Mouse (Mus musculus): ENCODE results near the gene Sdk2. TPM values are rescaled to one million over a fixed set of nuclear protein-coding genes. Genes with fewer than 3 reads are reported as not detected.

The Sdk2 gene
- polyA plus RNA-seq, 1 experiment from 2014 or later: 4.2 TPM

DNA sequence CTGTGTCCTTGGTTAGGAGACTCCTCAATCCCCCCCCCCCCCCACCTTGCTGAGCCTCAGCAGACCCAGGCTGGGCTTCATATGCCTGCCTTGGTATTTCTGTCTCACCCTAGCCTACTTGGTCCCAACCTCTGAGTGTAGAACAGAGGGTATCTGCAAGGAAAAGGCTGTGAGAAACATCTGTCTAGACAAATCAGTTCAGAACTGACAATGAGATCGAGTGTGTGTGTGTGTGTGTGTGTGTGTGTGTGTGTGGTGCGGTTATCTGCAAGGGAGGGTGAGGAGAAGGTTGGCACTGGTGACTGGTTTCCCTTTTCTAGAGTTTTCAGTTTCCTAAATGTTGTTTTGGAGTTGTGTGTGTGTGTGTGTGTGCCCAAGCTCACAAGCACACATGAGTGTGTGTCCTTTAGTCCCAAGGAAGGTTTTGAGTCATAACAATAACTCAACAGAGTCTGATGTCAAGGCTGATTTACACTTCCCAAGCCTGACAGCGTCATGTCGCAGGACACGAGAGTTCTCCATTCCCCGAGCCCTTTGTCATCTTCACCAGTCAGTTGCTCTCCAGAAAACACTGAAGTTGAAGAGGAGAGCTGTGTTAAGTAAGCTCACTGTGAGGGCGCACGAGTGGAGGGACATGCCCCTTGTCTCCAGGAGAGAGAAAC is 304.6 kb downstream of the Sdk2 start:
- Histone ChIP-seq H3K4me1 (ENCODE audit: control insufficient read depth, insufficient read depth, low read length) (peaks cover 21% of the 10 kb centered on the region), H3K36me3 (ENCODE audit: control insufficient read depth, insufficient read depth, low read length) (no peaks in the 10 kb centered on the region), H3K4me2 (replicated peaks; ENCODE audit: low read depth, low read length) (no peak overlapping the region), H3K27me3 (ENCODE audit: control insufficient read depth, insufficient read depth, low read length) (no peaks in the 10 kb centered on the region), H3K9me3 (ENCODE audit: control insufficient read depth, low read length) (no peaks in the 10 kb centered on the region), H3K27ac (ENCODE audit: low read depth, low read length) (no peak overlapping the region), H3K9ac (ENCODE audit: low read depth, low read length) (no peak overlapping the region), H3K4me3 (ENCODE audit: low read length) (no peak overlapping the region)
- ATAC-seq (ENCODE audit: low FRiP score, low TSS enrichment): no peak
- 69% methylated on average over 8 of the region's 8 CpGs for WGBS

DNA sequence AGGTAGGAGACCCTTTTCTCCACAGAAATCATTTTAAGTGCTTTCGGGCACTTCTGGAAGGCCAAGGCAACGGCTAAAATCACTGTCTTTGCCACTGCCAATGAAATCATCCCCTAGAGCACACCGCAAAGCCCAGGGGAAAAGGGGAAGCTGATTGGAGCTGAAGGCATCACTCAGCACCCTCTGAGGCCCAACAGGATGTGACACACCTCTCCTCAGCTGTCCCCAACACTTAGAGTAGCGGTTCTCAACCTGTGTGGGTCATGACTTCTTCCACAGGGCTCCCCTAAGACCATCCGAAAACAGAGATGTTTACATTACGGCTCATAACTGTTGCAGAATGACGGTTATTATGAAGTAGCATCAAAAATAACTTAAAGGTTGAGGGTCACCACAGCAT is 305.2 kb downstream of the Sdk2 start:
- H3K36me3 ChIP-seq (ENCODE audit: control insufficient read depth, insufficient read depth, low read length): no peaks in the 10 kb centered on the region
- no peak overlapping the region for H3K27ac ChIP-seq (ENCODE audit: low read depth, low read length)
- 86% methylated on average over 7 of the region's 7 CpGs for WGBS
- no peak for ATAC-seq (ENCODE audit: low FRiP score, low TSS enrichment)
- no peaks in the 10 kb centered on the region for H3K9me3 ChIP-seq (ENCODE audit: control insufficient read depth, low read length)
- no peak overlapping the region for H3K4me3 ChIP-seq (ENCODE audit: low read length)
- H3K27me3 ChIP-seq (ENCODE audit: control insufficient read depth, insufficient read depth, low read length): no peaks in the 10 kb centered on the region
- H3K4me1 ChIP-seq (ENCODE audit: control insufficient read depth, insufficient read depth, low read length): peaks cover 14% of the 10 kb centered on the region
- no peak overlapping the region for H3K4me2 ChIP-seq (replicated peaks; ENCODE audit: low read depth, low read length)
- H3K9ac ChIP-seq (ENCODE audit: low read depth, low read length): no peak overlapping the region

DNA sequence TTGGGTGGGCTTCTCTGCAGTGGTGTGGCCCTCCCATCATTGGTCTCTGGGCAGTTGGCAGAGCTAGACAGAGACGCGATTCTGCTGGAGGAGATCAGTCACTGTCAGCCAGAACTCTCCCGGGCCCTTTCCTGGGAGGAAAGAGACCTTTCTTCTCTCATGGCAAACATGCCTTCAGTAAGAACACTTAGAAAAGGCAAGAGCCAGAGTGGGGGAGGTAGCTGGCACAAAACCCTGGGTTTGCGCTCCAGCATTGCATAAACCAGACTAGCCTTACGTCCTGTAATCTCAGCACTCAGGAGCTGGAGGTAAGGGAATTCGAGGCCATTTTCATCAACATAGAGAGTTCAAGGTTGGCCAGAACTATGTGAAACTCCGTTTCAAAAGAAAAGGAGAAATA is 306.4 kb downstream of the Sdk2 start:
- 59% methylated on average over 7 of the region's 7 CpGs for WGBS
- no peak overlapping the region for H3K4me2 ChIP-seq (replicated peaks; ENCODE audit: low read depth, low read length)
- H3K4me1 ChIP-seq (ENCODE audit: control insufficient read depth, insufficient read depth, low read length): peaks cover 6% of the 10 kb centered on the region
- no peaks in the 10 kb centered on the region for H3K36me3 ChIP-seq (ENCODE audit: control insufficient read depth, insufficient read depth, low read length)
- no peak for ATAC-seq (ENCODE audit: low FRiP score, low TSS enrichment)
- H3K27me3 ChIP-seq (ENCODE audit: control insufficient read depth, insufficient read depth, low read length): no peaks in the 10 kb centered on the region
- no peak overlapping the region for H3K4me3 ChIP-seq (ENCODE audit: low read length)
- H3K27ac ChIP-seq (ENCODE audit: low read depth, low read length): no peak overlapping the region
- H3K9me3 ChIP-seq (ENCODE audit: control insufficient read depth, low read length): no peaks in the 10 kb centered on the region
- H3K9ac ChIP-seq (ENCODE audit: low read depth, low read length): no peak overlapping the region

DNA sequence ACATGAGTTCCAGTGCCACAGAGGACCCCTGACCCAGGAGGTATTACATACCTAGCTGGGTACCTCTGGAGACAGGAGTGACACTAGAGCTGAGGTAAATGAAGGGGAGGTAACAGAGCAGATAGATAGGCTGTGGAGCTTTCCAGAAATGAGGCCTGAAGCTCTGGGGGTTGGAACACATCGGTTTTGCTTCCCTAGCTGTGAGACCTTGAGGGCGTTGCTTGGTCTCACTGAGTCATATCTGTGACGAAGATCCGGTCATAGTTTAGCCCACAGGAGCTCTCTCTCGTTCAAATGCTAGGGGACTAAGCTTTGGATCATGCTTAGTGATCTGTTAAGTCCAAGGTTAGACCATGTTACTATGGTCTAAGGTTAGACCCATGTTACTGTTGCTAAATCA is 308.0 kb downstream of the Sdk2 start:
- Histone ChIP-seq H3K27ac (ENCODE audit: low read depth, low read length) (no peak overlapping the region), H3K4me2 (replicated peaks; ENCODE audit: low read depth, low read length) (no peak overlapping the region), H3K9ac (ENCODE audit: low read depth, low read length) (no peak overlapping the region), H3K27me3 (ENCODE audit: control insufficient read depth, insufficient read depth, low read length) (no peaks in the 10 kb centered on the region), H3K36me3 (ENCODE audit: control insufficient read depth, insufficient read depth, low read length) (no peaks in the 10 kb centered on the region), H3K9me3 (ENCODE audit: control insufficient read depth, low read length) (no peaks in the 10 kb centered on the region), H3K4me3 (ENCODE audit: low read length) (no peak overlapping the region), H3K4me1 (ENCODE audit: control insufficient read depth, insufficient read depth, low read length) (peaks cover 4% of the 10 kb centered on the region)
- no peak for ATAC-seq (ENCODE audit: low FRiP score, low TSS enrichment)
- 90% methylated on average over 5 of the region's 5 CpGs for WGBS

DNA sequence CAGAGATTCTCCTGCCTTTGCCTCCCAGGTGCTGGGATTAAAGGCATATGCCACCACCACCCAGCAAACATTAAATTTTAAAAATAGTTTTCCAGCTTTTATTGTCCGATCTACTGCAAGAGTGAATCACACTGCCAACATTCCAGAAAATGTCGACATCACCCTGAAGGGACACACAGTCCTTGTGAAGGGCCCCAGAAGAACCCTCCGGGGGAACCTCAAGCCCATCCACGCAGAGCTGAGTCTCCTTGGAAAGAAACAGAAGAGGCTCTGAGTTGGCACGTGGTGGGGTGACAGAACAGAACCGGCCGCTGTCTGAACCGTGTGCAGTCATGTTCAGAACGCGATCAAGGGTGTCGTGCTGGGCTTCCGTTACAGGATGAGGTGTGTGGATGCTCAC is 310.3 kb downstream of the Sdk2 start:
- H3K36me3 ChIP-seq (ENCODE audit: control insufficient read depth, insufficient read depth, low read length): no peaks in the 10 kb centered on the region
- H3K4me2 ChIP-seq (replicated peaks; ENCODE audit: low read depth, low read length): no peak overlapping the region
- no peaks in the 10 kb centered on the region for H3K27me3 ChIP-seq (ENCODE audit: control insufficient read depth, insufficient read depth, low read length)
- H3K27ac ChIP-seq (ENCODE audit: low read depth, low read length): no peak overlapping the region
- H3K4me3 ChIP-seq (ENCODE audit: low read length): no peak overlapping the region
- 95% methylated on average over 12 of the region's 12 CpGs for WGBS
- peaks cover 5% of the 10 kb centered on the region; the same call in 1 of the 2 replicates for H3K4me1 ChIP-seq (ENCODE audit: control insufficient read depth, insufficient read depth, low read length)
- no peak overlapping the region for H3K9ac ChIP-seq (ENCODE audit: low read depth, low read length)
- no peaks in the 10 kb centered on the region for H3K9me3 ChIP-seq (ENCODE audit: control insufficient read depth, low read length)
- ATAC-seq (ENCODE audit: low FRiP score, low TSS enrichment): no peak

DNA sequence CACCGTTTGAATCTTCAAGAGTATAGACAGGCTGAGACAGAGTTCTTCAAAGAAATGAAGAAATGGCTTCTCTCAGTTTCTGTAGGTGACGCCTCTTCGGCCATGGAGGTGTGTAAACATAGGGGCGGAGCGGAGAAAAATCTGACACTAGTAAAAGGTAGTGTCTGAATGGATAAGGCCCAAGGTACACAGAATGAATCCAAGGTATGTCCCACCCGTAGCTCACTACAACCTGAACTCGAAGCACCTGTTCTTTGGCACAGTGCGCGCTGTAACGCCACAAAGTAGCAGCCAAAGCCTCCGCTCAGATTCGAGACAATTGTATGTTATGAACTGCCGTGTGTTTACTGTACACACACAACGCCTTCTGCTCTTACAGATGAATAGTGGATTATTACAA is 311.0 kb downstream of the Sdk2 start:
- no peaks in the 10 kb centered on the region for H3K9me3 ChIP-seq (ENCODE audit: control insufficient read depth, low read length)
- no peak overlapping the region for H3K4me2 ChIP-seq (replicated peaks; ENCODE audit: low read depth, low read length)
- H3K4me3 ChIP-seq (ENCODE audit: low read length): no peak overlapping the region
- no peaks in the 10 kb centered on the region for H3K27me3 ChIP-seq (ENCODE audit: control insufficient read depth, insufficient read depth, low read length)
- H3K9ac ChIP-seq (ENCODE audit: low read depth, low read length): no peak overlapping the region
- H3K36me3 ChIP-seq (ENCODE audit: control insufficient read depth, insufficient read depth, low read length): no peaks in the 10 kb centered on the region
- no peak overlapping the region for H3K27ac ChIP-seq (ENCODE audit: low read depth, low read length)
- no peak for ATAC-seq (ENCODE audit: low FRiP score, low TSS enrichment)
- 94% methylated on average over 14 of the region's 14 CpGs for WGBS
- H3K4me1 ChIP-seq (ENCODE audit: control insufficient read depth, insufficient read depth, low read length): peaks cover 5% of the 10 kb centered on the region; the same call in 1 of the 2 replicates

DNA sequence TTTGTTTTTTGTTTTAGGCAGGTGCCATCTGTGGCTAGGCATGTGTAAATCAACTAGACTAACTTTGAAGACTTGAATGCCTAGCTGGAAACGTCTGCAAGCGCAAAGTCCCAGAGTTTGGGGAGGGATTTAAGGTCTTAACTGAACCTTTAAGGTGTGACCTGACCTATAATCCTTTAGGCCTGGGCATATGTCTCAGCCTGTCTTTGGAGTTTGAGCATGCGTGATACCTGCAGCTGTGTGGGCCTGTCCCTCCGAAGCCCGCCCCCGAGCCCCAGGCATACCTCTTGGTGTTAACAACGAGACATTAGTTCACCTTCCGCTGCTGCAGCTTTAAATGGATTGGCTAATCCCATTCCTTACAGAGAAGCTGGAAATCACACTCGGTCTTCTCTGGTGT is 312.0 kb downstream of the Sdk2 start:
- Histone ChIP-seq H3K4me2 (replicated peaks; ENCODE audit: low read depth, low read length) (no peak overlapping the region), H3K4me1 (ENCODE audit: control insufficient read depth, insufficient read depth, low read length) (peaks cover 10% of the 10 kb centered on the region; the same call in 1 of the 2 replicates), H3K9me3 (ENCODE audit: control insufficient read depth, low read length) (no peaks in the 10 kb centered on the region), H3K36me3 (ENCODE audit: control insufficient read depth, insufficient read depth, low read length) (no peaks in the 10 kb centered on the region), H3K4me3 (ENCODE audit: low read length) (no peak overlapping the region), H3K9ac (ENCODE audit: low read depth, low read length) (no peak overlapping the region), H3K27me3 (ENCODE audit: control insufficient read depth, insufficient read depth, low read length) (no peaks in the 10 kb centered on the region), H3K27ac (ENCODE audit: low read depth, low read length) (no peak overlapping the region)
- no peak for ATAC-seq (ENCODE audit: low FRiP score, low TSS enrichment)
- 53% methylated on average over 9 of the region's 9 CpGs for WGBS

DNA sequence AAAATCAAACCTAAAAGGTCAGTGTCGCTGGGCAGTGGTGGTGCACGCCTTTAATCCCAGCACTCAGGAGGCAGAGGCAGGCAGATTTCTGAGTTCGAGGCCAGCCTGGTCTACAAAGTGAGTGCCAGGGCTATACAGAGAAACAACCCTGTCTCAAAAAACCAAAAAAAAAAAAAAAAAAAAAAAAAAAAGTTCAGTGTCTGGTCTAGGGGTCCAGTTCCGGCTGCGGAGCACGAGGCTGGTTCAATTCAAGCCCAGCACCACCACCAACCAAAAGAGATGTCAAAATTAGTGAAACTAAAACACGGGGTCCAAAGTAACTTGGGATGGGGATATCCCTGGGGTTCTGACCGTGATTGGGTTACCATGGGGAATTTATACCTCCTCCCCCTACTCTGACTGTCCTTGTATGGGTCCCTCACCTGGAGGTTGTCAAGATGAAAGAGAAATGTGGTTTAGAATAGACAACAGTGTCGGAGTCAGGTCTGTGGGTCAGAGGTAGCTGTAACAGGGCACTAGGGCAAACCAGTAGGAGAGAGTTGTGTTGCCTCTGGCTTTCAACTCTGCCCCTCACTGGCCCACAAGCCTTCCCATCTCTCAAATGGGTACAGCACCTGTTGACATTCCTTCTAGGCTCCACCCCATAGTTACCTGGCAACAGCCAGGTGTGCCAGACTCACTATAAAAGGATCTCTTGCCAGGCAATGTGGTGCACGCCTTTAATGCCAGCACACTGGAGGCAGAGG is 314.0 kb downstream of the Sdk2 start:
- Histone ChIP-seq H3K4me1 (ENCODE audit: control insufficient read depth, insufficient read depth, low read length) (peaks cover 29% of the 10 kb centered on the region), H3K4me3 (ENCODE audit: low read length) (no peak overlapping the region), H3K4me2 (replicated peaks; ENCODE audit: low read depth, low read length) (no peak overlapping the region), H3K27me3 (ENCODE audit: control insufficient read depth, insufficient read depth, low read length) (no peaks in the 10 kb centered on the region), H3K36me3 (ENCODE audit: control insufficient read depth, insufficient read depth, low read length) (peaks cover 8% of the 10 kb centered on the region), H3K9me3 (ENCODE audit: control insufficient read depth, low read length) (no peaks in the 10 kb centered on the region), H3K27ac (ENCODE audit: low read depth, low read length) (no peak overlapping the region), H3K9ac (ENCODE audit: low read depth, low read length) (no peak overlapping the region)
- WGBS: 93% methylated on average over 10 of the region's 10 CpGs
- no peak for ATAC-seq (ENCODE audit: low FRiP score, low TSS enrichment)

DNA sequence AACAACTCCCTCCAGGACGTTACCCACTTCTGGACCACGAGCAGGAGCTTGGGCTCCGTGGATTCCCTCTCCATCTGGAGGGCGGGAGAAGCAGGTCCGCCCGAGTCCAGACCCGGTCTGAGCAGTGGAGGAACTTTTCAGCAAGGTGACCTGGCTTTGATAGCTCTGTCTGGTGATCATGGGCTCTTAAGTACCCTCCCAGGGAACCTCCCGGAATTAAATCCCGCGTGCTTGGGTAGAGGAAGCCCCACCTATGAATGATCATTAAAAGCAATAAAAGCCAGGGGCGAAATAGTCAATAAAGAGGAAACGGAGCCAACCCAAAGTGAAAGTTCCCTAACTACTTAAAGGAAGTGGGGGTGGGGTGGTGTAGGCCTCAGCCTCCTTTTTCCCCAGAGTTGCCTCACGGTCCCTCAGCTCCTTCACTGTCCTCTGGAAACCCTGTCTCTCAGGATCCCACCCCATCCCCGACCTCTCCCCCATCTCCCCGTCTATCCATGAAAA is 314.6 kb downstream of the Sdk2 start:
- H3K4me3 ChIP-seq (ENCODE audit: low read length): peak overlapping the region; percentile 88
- H3K27me3 ChIP-seq (ENCODE audit: control insufficient read depth, insufficient read depth, low read length): no peaks in the 10 kb centered on the region
- H3K4me1 ChIP-seq (ENCODE audit: control insufficient read depth, insufficient read depth, low read length): peaks cover 36% of the 10 kb centered on the region
- no peak for ATAC-seq (ENCODE audit: low FRiP score, low TSS enrichment)
- WGBS: 16% methylated on average over 15 of the region's 15 CpGs
- H3K27ac ChIP-seq (ENCODE audit: low read depth, low read length): peak overlapping the region; percentile 96
- peaks cover 9% of the 10 kb centered on the region for H3K36me3 ChIP-seq (ENCODE audit: control insufficient read depth, insufficient read depth, low read length)
- H3K4me2 ChIP-seq (replicated peaks; ENCODE audit: low read depth, low read length): peak overlapping the region; percentile 77
- H3K9ac ChIP-seq (ENCODE audit: low read depth, low read length): peak overlapping the region; percentile 54
- H3K9me3 ChIP-seq (ENCODE audit: control insufficient read depth, low read length): no peaks in the 10 kb centered on the region
